Mouse (Mus musculus) liver, adult 2 months (tissue): ENCODE measurements around the gene Gm10645.

Source experiments
- CTCF ChIP-seq: fragments of 200-500 bp; IDR thresholded peaks from 2 replicates; pipeline ENCODE4 v1.5.1; 2011; ENCODE audit warnings: low read depth, low read length, control low read depth
- POLR2A ChIP-seq: fragments of 200-500 bp; IDR thresholded peaks from 2 replicates; pipeline ENCODE4 v1.6.1; 2011; ENCODE audit warnings: low read length, control low read depth; ENCODE audit not compliant: insufficient read depth; ENCODE audit errors: extremely low read depth

GRCm38 (mm10) chr8:83182784-83183183 lies 16.8 kb upstream of the Gm10645 start:
- TF ChIP-seq CTCF (no peak), POLR2A (no peak)
